Mouse (Mus musculus): ENCODE measurements at regions not wholly inside any gene's neighbourhood (a gene's known extent, or its start where the extent isn't known, plus 50 kb on each side); places are given as distances from the start of the nearest gene placed in this dataset.
"Not testable (repeated sequence)": the region's sequence is repeated elsewhere in the genome, so short reads cannot be mapped to it uniquely, and the experiment has no call there.

DNA sequence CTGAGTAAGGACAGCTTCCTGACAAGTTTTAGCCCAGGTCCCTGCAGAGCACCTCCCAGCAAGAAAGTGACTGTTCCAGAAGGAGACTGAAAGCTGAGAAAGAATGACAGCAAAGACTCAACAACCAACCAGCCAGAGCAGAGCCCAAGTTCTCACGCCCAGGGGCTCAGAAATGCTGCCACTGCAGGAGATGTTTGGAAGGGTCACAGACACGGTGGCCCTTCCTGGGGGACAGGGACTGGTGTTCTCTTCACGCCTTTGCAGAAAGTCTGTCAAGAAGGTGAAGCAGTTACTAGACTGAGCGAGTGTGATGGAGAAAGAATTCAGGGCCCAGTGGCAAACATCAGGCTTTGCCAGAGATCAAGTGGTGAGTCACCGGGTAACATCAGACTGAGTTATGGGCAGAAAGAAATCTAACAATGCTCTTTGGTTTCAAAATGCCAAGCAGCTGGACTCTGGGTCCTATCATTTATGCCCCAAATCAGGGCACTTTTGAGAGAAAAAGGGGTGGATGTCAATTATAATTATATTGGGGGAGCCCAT lies 154.2 kb upstream of the Hes1 start:
- H3K4me3 ChIP-seq (replicated peaks) = no peak overlapping the region
- no peaks in the 10 kb centered on the region for H3K36me3 ChIP-seq
- peaks cover 32% of the 10 kb centered on the region for H3K27me3 ChIP-seq
- no peak overlapping the region for H3K4me2 ChIP-seq (replicated peaks)
- no peak overlapping the region for H3K27ac ChIP-seq
- peaks cover 7% of the 10 kb centered on the region; the same call in 1 of the 2 replicates for H3K4me1 ChIP-seq (replicated peaks)
- no peak overlapping the region for H3K9ac ChIP-seq (replicated peaks)
- H3K9me3 ChIP-seq = 0 out of 2 replicates have a peak, but pooled peaks cover 7% of the 10 kb centered on the region
- no peak for ATAC-seq
- 46% methylated on average over 5 of the region's 5 CpGs for WGBS

DNA sequence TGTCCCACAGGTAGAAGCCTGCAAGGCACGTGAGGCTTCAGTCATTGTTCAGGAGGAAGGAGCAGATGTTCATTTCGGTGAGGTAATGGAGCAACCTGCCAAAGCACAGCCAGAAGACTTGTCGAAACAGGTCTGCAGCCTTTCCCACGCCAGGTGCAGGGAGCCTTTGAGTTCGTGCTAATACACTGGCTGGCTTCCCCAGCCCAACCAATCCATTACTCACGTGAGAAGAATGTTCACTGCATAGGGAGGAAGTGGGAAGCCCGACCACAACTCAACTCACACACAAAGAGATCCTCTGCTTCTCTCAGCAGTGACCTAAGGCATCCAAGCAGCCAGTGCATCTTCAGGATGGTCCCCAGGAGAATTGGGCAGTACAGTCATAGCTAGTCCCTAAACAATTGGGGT lies 153.0 kb upstream of the Hes1 start:
- H3K4me1 ChIP-seq (replicated peaks) = peaks cover 12% of the 10 kb centered on the region
- no peak overlapping the region for H3K4me2 ChIP-seq (replicated peaks)
- WGBS = 84% methylated on average over 7 of the region's 7 CpGs
- H3K4me3 ChIP-seq (replicated peaks) = no peak overlapping the region
- H3K27me3 ChIP-seq = peaks cover 24% of the 10 kb centered on the region
- H3K36me3 ChIP-seq = no peaks in the 10 kb centered on the region
- H3K27ac ChIP-seq = no peak overlapping the region
- 0 out of 2 replicates have a peak, but pooled peaks cover 7% of the 10 kb centered on the region for H3K9me3 ChIP-seq
- no peak overlapping the region for H3K9ac ChIP-seq (replicated peaks)
- no peak for ATAC-seq

DNA sequence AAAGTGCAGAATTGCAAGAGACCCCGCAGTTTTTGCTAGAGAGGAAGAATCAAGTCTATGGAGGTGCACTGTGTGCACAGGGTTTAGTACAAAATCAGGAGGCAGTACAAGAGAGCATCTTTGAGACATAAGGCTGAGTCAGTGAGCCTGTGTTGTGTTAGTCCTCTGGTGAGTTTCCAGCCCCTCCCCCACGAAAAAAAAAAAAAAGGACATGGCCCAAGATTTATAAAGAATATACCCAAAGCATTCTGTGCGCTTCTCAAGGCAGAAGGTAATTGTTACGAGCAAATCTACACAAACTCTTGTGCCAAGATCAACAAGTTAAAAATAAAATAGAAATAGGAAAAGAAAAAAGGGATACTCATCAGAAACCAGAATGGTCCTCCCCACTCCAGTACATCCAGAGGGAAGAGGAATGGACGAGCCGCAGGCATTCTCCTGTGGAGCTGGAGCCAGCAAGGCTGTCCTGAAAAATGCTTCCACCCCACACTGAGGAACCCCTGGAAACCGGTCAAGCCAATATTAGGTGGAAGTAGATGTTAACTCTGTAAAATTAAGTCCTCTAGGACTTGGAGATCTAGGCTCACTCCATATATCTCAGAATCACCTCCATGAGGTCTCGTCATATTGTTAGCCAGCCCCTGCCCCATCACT lies 150.7 kb upstream of the Hes1 start:
- Histone ChIP-seq H3K4me1 (replicated peaks) (peaks cover 12% of the 10 kb centered on the region; the same call in 1 of the 2 replicates), H3K4me2 (replicated peaks) (no peak overlapping the region), H3K27me3 (peaks cover 2% of the 10 kb centered on the region), H3K36me3 (no peaks in the 10 kb centered on the region), H3K4me3 (replicated peaks) (no peak overlapping the region), H3K27ac (no peak overlapping the region), H3K9ac (replicated peaks) (no peak overlapping the region), H3K9me3 (0 out of 2 replicates have a peak, but pooled peaks cover 7% of the 10 kb centered on the region)
- no peak for ATAC-seq
- 83% methylated on average over 8 of the region's 8 CpGs for WGBS

DNA sequence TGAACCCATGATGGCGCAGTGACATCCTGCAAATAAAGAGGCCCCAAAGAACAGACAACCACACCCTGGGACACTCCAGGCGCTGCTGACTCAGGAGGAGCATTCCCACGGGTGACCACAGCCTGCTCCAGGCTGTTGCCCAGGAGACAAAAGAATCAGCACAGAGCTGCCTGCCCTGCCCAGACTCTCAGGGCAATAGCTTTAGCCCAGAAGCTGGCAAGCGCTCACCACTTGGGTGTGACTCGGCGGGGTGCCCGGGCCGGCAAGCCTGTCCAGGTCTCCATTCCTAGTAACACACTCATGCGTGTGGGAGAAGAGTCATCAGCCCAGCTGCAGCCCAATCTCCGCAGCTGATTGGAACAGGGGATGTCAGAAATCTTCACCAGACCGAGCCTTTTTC lies 148.8 kb upstream of the Hes1 start:
- Histone ChIP-seq H3K4me3 (replicated peaks) (no peak overlapping the region), H3K4me2 (replicated peaks) (no peak overlapping the region), H3K9ac (replicated peaks) (no peak overlapping the region), H3K27ac (no peak overlapping the region), H3K36me3 (no peaks in the 10 kb centered on the region), H3K4me1 (replicated peaks) (peaks cover 7% of the 10 kb centered on the region; the same call in 1 of the 2 replicates), H3K9me3 (0 out of 2 replicates have a peak, but pooled peaks cover 7% of the 10 kb centered on the region), H3K27me3 (no peaks in the 10 kb centered on the region; the same call in 1 of the 2 replicates)
- ATAC-seq = peak; percentile 76
- 51% methylated on average over 11 of the region's 11 CpGs for WGBS

DNA sequence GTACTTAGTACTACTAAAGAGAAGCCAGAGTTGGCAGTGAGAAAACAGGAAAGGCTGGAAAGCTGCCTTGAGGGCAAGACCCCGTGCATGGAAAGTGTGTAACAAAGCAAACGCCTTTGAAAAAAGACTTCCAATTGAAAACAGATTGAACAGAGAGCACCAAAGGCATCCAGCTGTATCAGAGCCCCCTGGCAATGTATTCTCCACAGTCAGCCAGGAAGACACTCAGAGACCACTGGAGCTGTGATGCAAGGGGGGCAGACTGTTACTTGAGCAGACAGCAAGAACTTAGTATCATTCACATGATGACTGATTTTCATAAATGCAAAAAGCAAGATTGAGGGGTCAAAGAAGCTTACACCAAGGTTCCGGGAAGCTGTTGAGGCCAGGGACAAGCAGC lies 146.2 kb upstream of the Hes1 start:
- H3K4me2 ChIP-seq (replicated peaks) = no peak overlapping the region
- no peak for ATAC-seq

DNA sequence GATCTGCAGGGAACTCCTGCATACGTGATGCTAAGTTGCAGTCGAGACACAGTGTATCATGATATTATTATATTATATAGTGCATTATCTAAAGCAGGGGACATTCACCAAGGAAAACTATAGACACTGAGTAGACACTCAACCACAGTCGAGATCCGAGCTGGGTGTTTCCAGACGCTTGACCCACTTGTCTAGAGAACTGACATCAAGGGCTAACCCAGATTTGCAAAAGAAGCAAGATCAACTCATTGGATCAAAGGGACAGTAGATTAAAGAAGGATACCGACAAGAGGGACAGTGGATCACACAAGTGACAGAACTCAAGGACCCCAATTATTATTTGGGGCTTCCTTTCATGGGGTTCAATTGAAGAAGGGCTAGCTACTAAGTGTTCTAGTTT lies 145.8 kb upstream of the Hes1 start:
- no peaks in the 10 kb centered on the region for H3K36me3 ChIP-seq
- no peak overlapping the region for H3K27ac ChIP-seq
- peaks cover 5% of the 10 kb centered on the region; the same call in 1 of the 2 replicates for H3K4me1 ChIP-seq (replicated peaks)
- H3K9ac ChIP-seq (replicated peaks) = no peak overlapping the region
- no peak overlapping the region for H3K4me2 ChIP-seq (replicated peaks)
- no peak for ATAC-seq
- no peak overlapping the region for H3K4me3 ChIP-seq (replicated peaks)
- H3K9me3 ChIP-seq = no peaks in the 10 kb centered on the region
- no peaks in the 10 kb centered on the region for H3K27me3 ChIP-seq
- 87% methylated on average over 6 of the region's 6 CpGs for WGBS

More for the DNA sequence above, 146.2 kb upstream of the Hes1 start:
- Histone ChIP-seq H3K27ac (no peak overlapping the region), H3K36me3 (no peaks in the 10 kb centered on the region), H3K9ac (replicated peaks) (no peak overlapping the region), H3K27me3 (no peaks in the 10 kb centered on the region; the same call in 1 of the 2 replicates), H3K9me3 (no peaks in the 10 kb centered on the region), H3K4me3 (replicated peaks) (no peak overlapping the region), H3K4me1 (replicated peaks) (peaks cover 5% of the 10 kb centered on the region; the same call in 1 of the 2 replicates)
- 54% methylated on average over 3 of the region's 3 CpGs for WGBS

DNA sequence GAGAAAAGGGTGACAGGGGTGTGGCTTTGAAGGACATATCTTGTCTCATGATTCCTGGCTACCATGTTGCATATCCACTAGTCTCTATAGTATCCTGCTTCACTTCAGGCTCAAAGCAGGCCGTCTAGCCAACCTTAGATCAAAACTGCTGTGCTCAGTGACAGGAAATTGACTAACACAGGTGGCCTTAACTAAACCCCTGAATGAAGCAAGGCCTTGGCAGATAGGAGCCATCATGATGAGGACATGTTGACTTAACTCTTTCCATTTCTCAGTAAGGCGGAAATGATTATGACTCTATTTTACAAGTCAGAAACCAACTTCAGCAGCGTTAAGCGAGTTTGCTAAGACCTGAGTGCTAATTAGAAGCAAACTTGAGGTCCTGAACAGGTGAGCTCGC lies 143.2 kb upstream of the Hes1 start:
- no peak overlapping the region for H3K27ac ChIP-seq
- WGBS = 83% methylated on average over 5 of the region's 5 CpGs
- no peak for ATAC-seq
- no peak overlapping the region for H3K4me2 ChIP-seq (replicated peaks)
- H3K4me1 ChIP-seq (replicated peaks) = no peaks in the 10 kb centered on the region
- H3K27me3 ChIP-seq = no peaks in the 10 kb centered on the region
- H3K36me3 ChIP-seq = no peaks in the 10 kb centered on the region
- H3K9ac ChIP-seq (replicated peaks) = no peak overlapping the region
- H3K9me3 ChIP-seq = peaks cover 4% of the 10 kb centered on the region; the same call in 1 of the 2 replicates
- H3K4me3 ChIP-seq (replicated peaks) = no peak overlapping the region

DNA sequence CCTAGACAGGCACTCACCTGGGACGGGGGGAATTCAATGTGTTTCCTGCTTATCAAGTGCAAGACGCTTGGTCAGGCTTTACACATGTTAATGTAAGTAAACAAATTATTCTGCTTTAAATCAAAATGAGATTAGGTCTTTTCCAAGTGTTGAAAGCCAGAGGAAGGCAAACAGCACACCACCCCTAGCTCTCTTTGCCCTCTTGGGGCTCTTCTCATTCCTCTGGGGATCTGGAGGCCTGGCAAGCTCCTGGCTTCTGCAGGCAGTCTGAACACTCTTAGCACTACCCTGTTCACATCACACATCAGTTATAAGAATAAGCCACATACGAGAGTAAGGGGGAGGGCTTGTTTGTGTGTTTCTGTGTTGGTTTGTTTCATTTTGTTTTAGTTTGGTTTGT lies 142.8 kb upstream of the Hes1 start:
- peaks cover 4% of the 10 kb centered on the region; the same call in 1 of the 2 replicates for H3K9me3 ChIP-seq
- no peak overlapping the region for H3K4me2 ChIP-seq (replicated peaks)
- H3K4me1 ChIP-seq (replicated peaks) = no peaks in the 10 kb centered on the region
- H3K9ac ChIP-seq (replicated peaks) = no peak overlapping the region
- no peak overlapping the region for H3K27ac ChIP-seq
- H3K4me3 ChIP-seq (replicated peaks) = no peak overlapping the region
- 71% methylated on average over 3 of the region's 3 CpGs for WGBS
- H3K27me3 ChIP-seq = no peaks in the 10 kb centered on the region
- no peak for ATAC-seq
- H3K36me3 ChIP-seq = no peaks in the 10 kb centered on the region

DNA sequence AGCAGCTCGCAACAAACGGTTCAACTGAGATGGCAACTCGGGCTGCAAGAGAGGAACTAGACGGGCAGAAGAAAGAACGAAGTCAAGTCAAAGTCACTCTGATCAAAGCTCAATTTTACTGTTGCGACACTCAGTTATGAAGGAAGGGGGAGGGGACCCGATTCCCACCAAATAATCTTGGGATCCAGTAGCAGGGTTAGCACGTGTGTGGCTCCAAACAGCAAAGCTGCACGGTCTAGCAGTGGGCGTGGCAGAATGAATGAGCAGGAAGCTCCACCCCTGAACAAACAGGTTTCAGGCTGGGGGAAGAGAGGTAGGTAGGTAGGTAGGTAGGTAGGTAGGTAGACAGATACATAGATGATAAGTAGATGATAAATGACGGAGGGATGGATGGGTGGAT lies 136.9 kb upstream of the Hes1 start:
- H3K4me1 ChIP-seq (replicated peaks); H3K27ac ChIP-seq; H3K36me3 ChIP-seq; H3K27me3 ChIP-seq; ATAC-seq; H3K9ac ChIP-seq (replicated peaks); H3K4me2 ChIP-seq (replicated peaks); H3K4me3 ChIP-seq (replicated peaks); H3K9me3 ChIP-seq: not testable (repeated sequence)
- 94% methylated on average over 11 of the region's 11 CpGs for WGBS

DNA sequence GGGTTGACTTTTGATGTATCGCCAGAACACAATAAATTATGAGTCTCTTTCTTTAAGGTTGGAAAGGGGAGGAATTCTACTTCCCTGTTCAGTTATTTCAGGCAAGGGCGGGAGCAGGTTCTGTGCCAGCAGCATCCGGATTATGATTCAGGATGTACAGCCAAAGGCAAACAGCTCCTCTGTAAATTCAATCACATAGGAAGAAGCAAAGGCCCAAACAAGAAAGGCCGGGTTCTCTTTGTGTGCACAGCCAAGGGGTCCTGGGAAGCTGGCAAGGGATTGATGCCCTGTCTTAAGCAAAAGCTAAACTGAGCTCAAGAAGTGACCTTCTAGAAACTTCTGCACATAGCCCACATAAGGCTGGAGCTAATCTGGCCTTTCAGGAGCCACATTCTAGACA lies 135.9 kb upstream of the Hes1 start:
- peaks cover 4% of the 10 kb centered on the region; the same call in 1 of the 2 replicates for H3K9me3 ChIP-seq
- no peak for ATAC-seq
- no peaks in the 10 kb centered on the region for H3K36me3 ChIP-seq
- no peak overlapping the region for H3K27ac ChIP-seq
- no peaks in the 10 kb centered on the region for H3K4me1 ChIP-seq (replicated peaks)
- no peaks in the 10 kb centered on the region for H3K27me3 ChIP-seq
- 96% methylated on average over 4 of the region's 4 CpGs for WGBS
- no peak overlapping the region for H3K4me2 ChIP-seq (replicated peaks)
- H3K4me3 ChIP-seq (replicated peaks) = no peak overlapping the region
- H3K9ac ChIP-seq (replicated peaks) = no peak overlapping the region

DNA sequence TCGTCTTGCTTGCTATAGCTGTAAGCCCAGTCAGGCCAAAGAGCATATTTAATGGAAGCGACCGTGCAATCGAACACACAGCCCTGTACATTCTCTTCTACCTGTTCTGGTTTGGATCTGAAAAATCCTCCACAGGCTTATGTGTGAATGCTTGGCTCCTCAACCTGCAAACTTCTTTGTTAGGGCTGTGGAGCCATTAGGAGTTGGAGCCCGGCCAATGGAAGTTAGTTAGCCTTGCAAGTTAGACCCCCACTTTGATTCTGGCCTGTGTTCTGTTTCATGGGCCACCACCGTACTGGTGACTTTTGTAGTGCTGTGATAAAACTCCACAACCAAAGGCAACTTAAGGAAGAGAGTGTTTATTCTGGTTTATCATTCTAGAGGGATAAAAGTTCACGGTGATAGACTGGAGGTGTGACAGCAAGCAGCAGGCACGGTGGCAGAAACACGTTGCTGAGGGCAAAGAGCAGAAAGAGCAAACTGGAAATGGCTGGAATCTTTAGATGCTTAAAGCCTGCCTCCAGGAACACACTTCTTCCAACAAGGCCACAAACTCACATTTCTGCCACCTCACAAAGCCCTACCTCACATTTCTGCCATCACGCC lies 132.3 kb upstream of the Hes1 start:
- WGBS = 89% methylated on average over 10 of the region's 10 CpGs
- no peak for ATAC-seq
- Histone ChIP-seq H3K9me3 (no peaks in the 10 kb centered on the region; the same call in 1 of the 2 replicates), H3K36me3 (no peaks in the 10 kb centered on the region), H3K27ac (no peak overlapping the region), H3K4me1 (replicated peaks) (no peaks in the 10 kb centered on the region), H3K27me3 (no peaks in the 10 kb centered on the region; the same call in 1 of the 2 replicates), H3K9ac (replicated peaks) (no peak overlapping the region), H3K4me2 (replicated peaks) (no peak overlapping the region), H3K4me3 (replicated peaks) (no peak overlapping the region)

DNA sequence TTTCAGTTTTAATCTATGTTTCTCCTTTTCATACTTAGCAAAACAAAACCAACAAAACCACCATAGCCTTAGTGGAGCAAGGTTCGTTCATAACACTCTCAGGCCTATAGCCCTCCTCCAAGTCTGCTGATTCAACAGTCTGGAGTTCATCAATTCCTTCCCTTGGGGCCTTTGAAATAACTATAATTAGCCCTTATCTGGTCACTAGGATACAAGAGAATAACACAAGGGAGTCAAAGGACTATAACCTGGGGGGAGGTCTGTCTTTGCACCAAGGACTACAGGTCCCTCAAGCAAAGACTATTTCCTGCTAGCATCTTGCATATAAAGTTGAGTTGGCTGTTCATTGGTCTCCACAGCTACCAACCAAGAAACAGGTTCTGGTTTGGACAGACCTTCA lies 129.5 kb upstream of the Hes1 start:
- ATAC-seq = no peak
- Histone ChIP-seq H3K27me3 (peaks cover 2% of the 10 kb centered on the region; the same call in 1 of the 2 replicates), H3K4me3 (replicated peaks) (no peak overlapping the region), H3K27ac (no peak overlapping the region), H3K9me3 (no peaks in the 10 kb centered on the region), H3K4me2 (replicated peaks) (no peak overlapping the region), H3K9ac (replicated peaks) (no peak overlapping the region), H3K36me3 (no peaks in the 10 kb centered on the region), H3K4me1 (replicated peaks) (no peaks in the 10 kb centered on the region)
- 81% methylated on average over 1 of the region's 1 CpGs for WGBS
